Mouse (Mus musculus): ENCODE data around the gene Slc6a9. TPM values are rescaled to one million over a fixed set of nuclear protein-coding genes. Genes with fewer than 3 reads are reported as not detected.

The Slc6a9 gene
- polyA plus RNA-seq, 1 experiment from 2014 or later = 5.3 TPM

DNA sequence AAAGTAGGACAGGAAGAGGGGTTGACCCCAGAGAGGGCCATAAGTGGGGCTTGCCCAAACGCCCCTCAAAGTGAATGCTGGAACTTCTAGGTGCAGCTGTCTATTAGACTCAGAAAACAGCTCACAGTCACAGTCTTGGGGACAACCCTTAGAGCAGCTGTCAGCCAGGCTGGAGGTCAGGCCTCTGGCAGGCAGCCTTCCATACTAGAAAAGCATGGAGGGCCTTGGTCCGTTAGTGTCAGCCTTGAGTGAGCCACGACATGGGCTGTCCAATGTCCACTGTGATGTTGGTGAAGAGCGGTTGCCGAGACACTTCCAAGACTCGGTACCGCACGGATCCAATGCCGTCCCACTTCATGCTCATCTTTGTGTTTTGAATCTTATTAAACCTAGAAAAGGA lies 39.3 kb downstream of the Slc6a9 start:
- no peak for ATAC-seq (replicated peaks; ENCODE audit: extremely low read depth, insufficient read depth, low FRiP score)
- Histone ChIP-seq H3K27ac (ENCODE audit: low read length) (no peak overlapping the region), H3K9me3 (replicated peaks; ENCODE audit: control insufficient read depth, low read length) (no peaks in the 10 kb centered on the region), H3K9ac (ENCODE audit: low read length) (no peak overlapping the region), H3K4me2 (ENCODE audit: low read depth, low read length) (no peak overlapping the region), H3K27me3 (ENCODE audit: control insufficient read depth, insufficient read depth, low read length) (peaks cover 6% of the 10 kb centered on the region), H3K4me1 (ENCODE audit: control insufficient read depth, insufficient read depth, low read length) (peaks cover 6% of the 10 kb centered on the region; the same call in 1 of the 2 replicates), H3K36me3 (ENCODE audit: control insufficient read depth, insufficient read depth) (peaks cover 4% of the 10 kb centered on the region; the same call in 1 of the 2 replicates), H3K4me3 (ENCODE audit: low read length) (no peak overlapping the region)
- WGBS = 92% methylated on average over 9 of the region's 9 CpGs

GRCm38 (mm10) chr4:117878301-117878700 lies 44.0 kb downstream of the Slc6a9 start:
- Histone ChIP-seq H3K9me3 (replicated peaks; ENCODE audit: control insufficient read depth, low read length) (no peaks in the 10 kb centered on the region), H3K9ac (ENCODE audit: low read length) (no peak overlapping the region), H3K4me3 (ENCODE audit: low read length) (no peak overlapping the region), H3K4me2 (ENCODE audit: low read depth, low read length) (no peak overlapping the region), H3K36me3 (ENCODE audit: control insufficient read depth, insufficient read depth) (peaks cover 4% of the 10 kb centered on the region; the same call in 1 of the 2 replicates), H3K27ac (ENCODE audit: low read length) (no peak overlapping the region), H3K4me1 (ENCODE audit: control insufficient read depth, insufficient read depth, low read length) (peaks cover 8% of the 10 kb centered on the region), H3K27me3 (ENCODE audit: control insufficient read depth, insufficient read depth, low read length) (no peaks in the 10 kb centered on the region)
- WGBS = 43% methylated on average over 10 of the region's 10 CpGs
- ATAC-seq (replicated peaks; ENCODE audit: extremely low read depth, insufficient read depth, low FRiP score) = no peak

DNA sequence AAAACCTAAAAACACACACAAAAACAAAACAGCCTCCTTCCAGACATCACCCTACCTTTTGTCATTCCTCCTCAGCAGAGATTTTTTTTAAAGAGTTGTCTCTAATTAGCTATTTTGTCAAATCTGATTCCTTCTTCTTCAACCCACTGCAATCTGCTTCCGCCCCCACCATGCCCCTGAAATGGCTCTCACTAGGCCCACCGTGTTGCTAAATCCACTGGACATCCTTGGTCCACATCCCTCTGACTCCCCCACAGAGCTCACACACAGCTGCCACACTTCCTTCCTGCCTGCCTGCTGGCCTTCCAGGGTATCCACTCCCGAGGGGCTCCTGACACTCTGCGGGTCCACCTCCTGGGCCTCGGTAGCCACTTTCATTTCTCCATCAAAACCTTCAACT lies 44.4 kb downstream of the Slc6a9 start:
- Histone ChIP-seq H3K9me3 (replicated peaks; ENCODE audit: control insufficient read depth, low read length) (no peaks in the 10 kb centered on the region), H3K36me3 (ENCODE audit: control insufficient read depth, insufficient read depth) (peaks cover 4% of the 10 kb centered on the region; the same call in 1 of the 2 replicates)

GRCm38 (mm10) chr4:117882701-117883691 lies 48.7 kb downstream of the Slc6a9 start, which contains the start of gene B4galt2:
TSS of gene B4galt2 (minus strand) at chr4:117883487.
- peak; percentile 53 for ATAC-seq (replicated peaks; ENCODE audit: extremely low read depth, insufficient read depth, low FRiP score)
- Histone ChIP-seq H3K27me3 (ENCODE audit: control insufficient read depth, insufficient read depth, low read length) (no peaks in the 10 kb centered on the region), H3K36me3 (ENCODE audit: control insufficient read depth, insufficient read depth) (peaks cover 15% of the 10 kb centered on the region), H3K9ac (ENCODE audit: low read length) (peak within 1 kb of the TSS; percentile 85), H3K4me1 (ENCODE audit: control insufficient read depth, insufficient read depth, low read length) (peaks cover 19% of the 10 kb centered on the region), H3K4me2 (ENCODE audit: low read depth, low read length) (peak within 1 kb of the TSS; percentile 62), H3K4me3 (ENCODE audit: low read length) (peak within 1 kb of the TSS; percentile 79), H3K27ac (ENCODE audit: low read length) (0 out of 2 replicates have a peak within 1 kb of the TSS, but pooled peaks have one; percentile 30), H3K9me3 (replicated peaks; ENCODE audit: control insufficient read depth, low read length) (no peaks in the 10 kb centered on the region)
- 2% methylated on average over 86 of the region's 103 CpGs for WGBS

More for the DNA sequence above, 44.4 kb downstream of the Slc6a9 start:
- no peak for ATAC-seq (replicated peaks; ENCODE audit: extremely low read depth, insufficient read depth, low FRiP score)
- WGBS = 58% methylated on average over 5 of the region's 5 CpGs
- no peak overlapping the region for H3K27ac ChIP-seq (ENCODE audit: low read length)
- H3K9ac ChIP-seq (ENCODE audit: low read length) = no peak overlapping the region
- no peaks in the 10 kb centered on the region for H3K27me3 ChIP-seq (ENCODE audit: control insufficient read depth, insufficient read depth, low read length)
- H3K4me3 ChIP-seq (ENCODE audit: low read length) = no peak overlapping the region
- H3K4me2 ChIP-seq (ENCODE audit: low read depth, low read length) = no peak overlapping the region
- peaks cover 10% of the 10 kb centered on the region for H3K4me1 ChIP-seq (ENCODE audit: control insufficient read depth, insufficient read depth, low read length)

DNA sequence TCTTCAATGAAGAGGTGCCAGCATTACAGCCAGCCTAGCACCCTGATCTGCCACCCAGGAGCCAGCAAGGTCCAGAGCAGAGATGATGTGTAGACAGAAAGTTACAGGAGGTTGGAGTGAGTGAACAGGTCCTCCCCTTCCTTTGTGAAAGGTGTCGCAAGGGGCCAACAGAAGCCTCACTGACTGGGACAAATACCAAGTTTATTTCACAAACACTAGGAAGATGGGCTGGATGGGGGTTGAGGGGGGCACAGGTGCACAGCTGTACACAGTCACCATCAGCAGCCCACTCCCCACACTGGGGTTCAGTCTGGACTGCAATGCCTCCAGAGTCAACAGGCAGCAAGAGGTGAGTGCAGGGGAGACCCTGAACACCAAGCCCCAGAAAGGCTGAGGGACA lies 49.8 kb downstream of the Slc6a9 start:
- Histone ChIP-seq H3K27ac (ENCODE audit: low read length) (no peak overlapping the region), H3K27me3 (ENCODE audit: control insufficient read depth, insufficient read depth, low read length) (no peaks in the 10 kb centered on the region), H3K4me2 (ENCODE audit: low read depth, low read length) (no peak overlapping the region), H3K4me3 (ENCODE audit: low read length) (no peak overlapping the region), H3K9me3 (replicated peaks; ENCODE audit: control insufficient read depth, low read length) (no peaks in the 10 kb centered on the region), H3K9ac (ENCODE audit: low read length) (no peak overlapping the region), H3K36me3 (ENCODE audit: control insufficient read depth, insufficient read depth) (peaks cover 15% of the 10 kb centered on the region), H3K4me1 (ENCODE audit: control insufficient read depth, insufficient read depth, low read length) (peaks cover 16% of the 10 kb centered on the region)
- ATAC-seq (replicated peaks; ENCODE audit: extremely low read depth, insufficient read depth, low FRiP score) = no peak
- 88% methylated on average over 1 of the region's 1 CpGs for WGBS

- Histone ChIP-seq H3K9me3 (replicated peaks; ENCODE audit: control insufficient read depth, low read length) (no peaks in the 10 kb centered on the region), H3K4me3 (ENCODE audit: low read length) (no peak overlapping the region), H3K4me1 (ENCODE audit: control insufficient read depth, insufficient read depth, low read length) (peaks cover 16% of the 10 kb centered on the region), H3K27ac (ENCODE audit: low read length) (no peak overlapping the region), H3K36me3 (ENCODE audit: control insufficient read depth, insufficient read depth) (peaks cover 19% of the 10 kb centered on the region), H3K4me2 (ENCODE audit: low read depth, low read length) (no peak overlapping the region), H3K27me3 (ENCODE audit: control insufficient read depth, insufficient read depth, low read length) (no peaks in the 10 kb centered on the region), H3K9ac (ENCODE audit: low read length) (no peak overlapping the region)
- ATAC-seq (replicated peaks; ENCODE audit: extremely low read depth, insufficient read depth, low FRiP score) = no peak
- WGBS = 93% methylated on average over 10 of the region's 10 CpGs
Measured at GRCm38 (mm10) chr4:117885093-117885492, 50.8 kb downstream of the Slc6a9 start.

- 80% methylated on average over 9 of the region's 9 CpGs for WGBS
- Histone ChIP-seq H3K4me1 (ENCODE audit: control insufficient read depth, insufficient read depth, low read length) (peaks cover 17% of the 10 kb centered on the region), H3K27me3 (ENCODE audit: control insufficient read depth, insufficient read depth, low read length) (no peaks in the 10 kb centered on the region), H3K27ac (ENCODE audit: low read length) (no peak overlapping the region), H3K4me3 (ENCODE audit: low read length) (peak overlapping the region; percentile 89), H3K36me3 (ENCODE audit: control insufficient read depth, insufficient read depth) (peaks cover 19% of the 10 kb centered on the region), H3K4me2 (ENCODE audit: low read depth, low read length) (peak overlapping the region; percentile 86), H3K9ac (ENCODE audit: low read length) (peak overlapping the region; percentile 90; the same call in 1 of the 2 replicates), H3K9me3 (replicated peaks; ENCODE audit: control insufficient read depth, low read length) (no peaks in the 10 kb centered on the region)
- ATAC-seq (replicated peaks; ENCODE audit: extremely low read depth, insufficient read depth, low FRiP score) = no peak
Measured at GRCm38 (mm10) chr4:117885994-117886393, 51.7 kb downstream of the Slc6a9 start.

DNA sequence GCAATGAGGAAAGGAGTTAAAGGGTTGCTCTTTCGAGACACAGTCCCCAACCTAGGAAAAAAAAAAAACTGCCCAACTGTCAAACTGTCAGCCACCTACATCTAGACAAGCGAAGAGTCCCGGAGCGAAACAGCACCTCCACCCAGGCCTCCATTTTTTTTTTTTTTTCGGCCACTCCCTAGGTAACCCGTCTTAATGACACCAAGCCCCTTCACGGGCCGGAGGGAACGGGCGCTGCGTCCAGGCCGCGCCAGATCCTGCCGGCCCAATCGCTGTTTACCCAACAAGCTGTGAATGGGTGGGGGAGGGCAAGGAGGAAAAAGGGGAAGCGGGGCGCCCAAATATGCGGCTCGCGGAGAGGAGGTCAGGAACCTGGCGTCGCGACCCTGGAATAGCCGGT lies 52.3 kb downstream of the Slc6a9 start:
- ATAC-seq (replicated peaks; ENCODE audit: extremely low read depth, insufficient read depth, low FRiP score) = no peak

GRCm38 (mm10) chr4:117887133-117887532 lies 52.8 kb downstream of the Slc6a9 start, which contains the start of gene Atp6v0b:
TSS of gene Atp6v0b (minus strand) at chr4:117887333.
- peak within 1 kb of the TSS; percentile 33; the same call in 1 of the 2 replicates for H3K27ac ChIP-seq (ENCODE audit: low read length)
- WGBS = 0% methylated on average over 37 of the region's 37 CpGs

More for the DNA sequence above, 52.3 kb downstream of the Slc6a9 start:
- Histone ChIP-seq H3K9me3 (replicated peaks; ENCODE audit: control insufficient read depth, low read length) (no peaks in the 10 kb centered on the region), H3K4me2 (ENCODE audit: low read depth, low read length) (peak overlapping the region; percentile 86), H3K9ac (ENCODE audit: low read length) (peak overlapping the region; percentile 90), H3K27ac (ENCODE audit: low read length) (peak overlapping the region; percentile 33; the same call in 1 of the 2 replicates), H3K36me3 (ENCODE audit: control insufficient read depth, insufficient read depth) (peaks cover 19% of the 10 kb centered on the region), H3K27me3 (ENCODE audit: control insufficient read depth, insufficient read depth, low read length) (no peaks in the 10 kb centered on the region), H3K4me1 (ENCODE audit: control insufficient read depth, insufficient read depth, low read length) (peaks cover 21% of the 10 kb centered on the region), H3K4me3 (ENCODE audit: low read length) (peak overlapping the region; percentile 89)
- 1% methylated on average over 24 of the region's 24 CpGs for WGBS

More at GRCm38 (mm10) chr4:117887133-117887532, 52.8 kb downstream of the Slc6a9 start, which contains the start of gene Atp6v0b:
- Histone ChIP-seq H3K9me3 (replicated peaks; ENCODE audit: control insufficient read depth, low read length) (no peaks in the 10 kb centered on the region), H3K36me3 (ENCODE audit: control insufficient read depth, insufficient read depth) (peaks cover 19% of the 10 kb centered on the region), H3K4me2 (ENCODE audit: low read depth, low read length) (peak within 1 kb of the TSS; percentile 86), H3K4me1 (ENCODE audit: control insufficient read depth, insufficient read depth, low read length) (peaks cover 21% of the 10 kb centered on the region), H3K4me3 (ENCODE audit: low read length) (peak within 1 kb of the TSS; percentile 89), H3K27me3 (ENCODE audit: control insufficient read depth, insufficient read depth, low read length) (no peaks in the 10 kb centered on the region), H3K9ac (ENCODE audit: low read length) (peak within 1 kb of the TSS; percentile 90)
- peak; percentile 83 for ATAC-seq (replicated peaks; ENCODE audit: extremely low read depth, insufficient read depth, low FRiP score)

Data from heart, embryonic 16.5 days (tissue).